Mouse (Mus musculus) hindbrain, embryonic 16.5 days (tissue): ENCODE results near the gene Rps11. TPM values are rescaled to one million over a fixed set of nuclear protein-coding genes. Genes with fewer than 3 reads are reported as not detected.

Experiments used
- ATAC-seq: fragments of 200-750 bp; cut with Nextera tagmentation; 2 replicates; pipeline ENCODE4 v1.8.0; 2017; ENCODE audit warnings: moderate TSS enrichment, moderate library complexity
- H3K27ac ChIP-seq: fragments of 300-500 bp; sonication (generic); 2 replicates; pipeline ENCODE4 v1.5.1; 2014; ENCODE audit warnings: low read depth, mild to moderate bottlenecking, control low read depth, low read length, moderate library complexity
- H3K27me3 ChIP-seq: fragments of 300-500 bp; sonication (generic); replicated peaks from 2 replicates; pipeline ENCODE4 v1.6.1; 2014; ENCODE audit warnings: low read length; ENCODE audit not compliant: control insufficient read depth, insufficient read depth
- H3K36me3 ChIP-seq: fragments of 300-500 bp; sonication (generic); 2 replicates; pipeline ENCODE4 v1.6.1; 2014; ENCODE audit warnings: mild to moderate bottlenecking, low read length, moderate library complexity, mixed read lengths; ENCODE audit not compliant: control insufficient read depth, insufficient read depth
- H3K4me1 ChIP-seq: fragments of 300-500 bp; sonication (generic); 2 replicates; pipeline ENCODE4 v1.6.1; 2014; ENCODE audit warnings: low read depth, low read length; ENCODE audit not compliant: control insufficient read depth, insufficient read depth
- H3K4me2 ChIP-seq: fragments of 300-500 bp; sonication (generic); 2 replicates; pipeline ENCODE4 v1.6.1; 2014; ENCODE audit warnings: mild to moderate bottlenecking, low read length, control low read depth, moderate library complexity
- H3K4me3 ChIP-seq: fragments of 300-500 bp; sonication (generic); 2 replicates; pipeline ENCODE4 v1.5.1; 2014; ENCODE audit warnings: mild to moderate bottlenecking, low read length, control low read depth, moderate library complexity
- H3K9ac ChIP-seq: fragments of 300-500 bp; sonication (generic); 2 replicates; pipeline ENCODE4 v1.6.1; 2014; ENCODE audit warnings: low read depth, mild to moderate bottlenecking, control low read depth, low read length, moderate library complexity
- H3K9me3 ChIP-seq: fragments of 300-500 bp; sonication (generic); 2 replicates; pipeline ENCODE4 v1.6.1; 2014; ENCODE audit warnings: mild to moderate bottlenecking, low read length, moderate library complexity; ENCODE audit not compliant: control insufficient read depth
- WGBS: fragments of 180-500 bp; shearing (Covaris S2); extraction: QIAGEN DNeasy Blood & Tissue Kit; methylation state at CpG from one replicate; pipeline ENCODE4 v1.1.7; 2014; 5-methylcytosine and 5-hydroxymethylcytosine counted together
- microRNA counts: library from miRNA; unstranded; fragments of <30 nt; microRNA quantifications from one replicate; lab custom pipeline; 2016
- microRNA-seq: library from miRNA; unstranded; fragments of <30 nt; microRNA quantifications from one replicate; pipeline ENCODE4, GENCODE M21; 2017
- polyA plus RNA-seq: library from polyadenylated mRNA; unstranded; fragments of >200 nt; fragmentation: Nextera tagmentation; extraction: Ambion mirVana; gene quantifications from 2 replicates; pipeline ENCODE4 v1.2.1, GENCODE M21; 2015

The Rps11 gene
- polyA plus RNA-seq, 1 experiment from 2014 or later, result 709 TPM

DNA sequence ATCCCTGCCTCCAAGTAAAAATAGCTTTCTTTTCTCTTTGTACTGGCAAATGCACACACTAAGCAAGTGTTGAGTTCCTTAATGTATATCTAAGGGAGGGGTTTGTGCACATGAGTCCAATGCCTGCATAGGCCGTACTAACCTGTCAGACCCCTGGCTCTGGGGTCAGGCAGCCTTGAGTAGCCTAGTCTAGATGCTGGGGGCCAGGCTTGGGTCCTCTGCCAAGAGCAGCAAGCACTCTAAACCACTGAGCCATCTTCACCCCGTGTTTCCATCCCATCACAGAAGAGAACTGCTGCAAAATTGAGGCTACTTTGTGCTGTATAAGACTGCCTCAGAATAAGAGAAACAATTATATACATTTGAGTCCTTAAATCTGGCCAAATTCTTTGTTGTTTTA, 46.4 kb downstream of the Rps11 start:
- H3K36me3 ChIP-seq, result peaks cover 8% of the 10 kb centered on the region; the same call in 1 of the 2 replicates
- 94% methylated on average over 2 of the region's 2 CpGs for WGBS
- ATAC-seq, result no peak
- no peak overlapping the region for H3K27ac ChIP-seq
- no peaks in the 10 kb centered on the region for H3K27me3 ChIP-seq
- H3K4me3 ChIP-seq, result no peak overlapping the region
- no peaks in the 10 kb centered on the region for H3K9me3 ChIP-seq
- no peak overlapping the region for H3K4me2 ChIP-seq
- H3K4me1 ChIP-seq, result peaks cover 2% of the 10 kb centered on the region; the same call in 1 of the 2 replicates
- H3K9ac ChIP-seq, result no peak overlapping the region

DNA sequence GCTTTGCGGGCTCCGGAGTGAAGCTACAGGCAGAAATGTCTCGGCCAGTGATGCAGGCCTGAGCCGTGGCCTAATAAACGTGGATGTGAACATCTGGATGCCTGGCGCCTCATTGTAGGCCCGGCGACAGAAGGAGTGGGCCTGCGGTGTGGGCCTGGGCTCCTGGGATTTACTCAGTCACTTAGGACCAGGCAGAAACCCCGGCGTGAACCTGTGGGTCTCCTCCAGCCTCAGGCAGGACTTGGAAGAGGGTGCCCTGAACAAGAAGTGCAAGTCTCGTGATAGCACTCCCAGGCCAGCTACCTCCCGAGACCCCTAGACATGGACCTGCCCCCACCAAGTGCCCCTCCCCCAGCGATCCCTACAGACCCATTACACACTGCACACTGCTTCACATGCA, 46.9 kb downstream of the Rps11 start:
- Histone ChIP-seq H3K36me3 (peaks cover 8% of the 10 kb centered on the region; the same call in 1 of the 2 replicates), H3K27ac (no peak overlapping the region), H3K9me3 (no peaks in the 10 kb centered on the region), H3K4me3 (no peak overlapping the region), H3K4me1 (peaks cover 2% of the 10 kb centered on the region; the same call in 1 of the 2 replicates), H3K9ac (no peak overlapping the region), H3K27me3 (no peaks in the 10 kb centered on the region), H3K4me2 (no peak overlapping the region)
- ATAC-seq, result no peak
- WGBS, result 89% methylated on average over 14 of the region's 14 CpGs

DNA sequence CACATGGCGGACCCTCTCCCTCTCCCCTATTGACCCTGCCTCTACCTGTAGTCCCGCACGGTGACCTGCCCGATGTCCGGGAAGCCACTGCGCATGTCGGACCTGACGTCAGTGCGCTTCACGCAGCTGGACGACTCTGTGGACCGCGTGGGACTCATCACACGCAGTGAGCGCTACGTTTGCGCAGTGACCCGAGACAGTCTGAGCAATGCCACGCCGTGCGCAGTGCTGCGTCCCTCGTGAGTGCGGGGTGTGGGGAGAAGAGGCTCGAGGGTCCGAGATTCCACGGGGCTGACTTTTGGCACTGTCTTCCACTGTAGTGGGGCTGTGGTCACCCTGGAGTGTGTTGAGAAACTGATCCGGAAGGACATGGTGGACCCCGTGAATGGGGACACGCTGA, 47.7 kb downstream of the Rps11 start:
- Histone ChIP-seq H3K9me3 (no peaks in the 10 kb centered on the region), H3K27me3 (no peaks in the 10 kb centered on the region)

DNA sequence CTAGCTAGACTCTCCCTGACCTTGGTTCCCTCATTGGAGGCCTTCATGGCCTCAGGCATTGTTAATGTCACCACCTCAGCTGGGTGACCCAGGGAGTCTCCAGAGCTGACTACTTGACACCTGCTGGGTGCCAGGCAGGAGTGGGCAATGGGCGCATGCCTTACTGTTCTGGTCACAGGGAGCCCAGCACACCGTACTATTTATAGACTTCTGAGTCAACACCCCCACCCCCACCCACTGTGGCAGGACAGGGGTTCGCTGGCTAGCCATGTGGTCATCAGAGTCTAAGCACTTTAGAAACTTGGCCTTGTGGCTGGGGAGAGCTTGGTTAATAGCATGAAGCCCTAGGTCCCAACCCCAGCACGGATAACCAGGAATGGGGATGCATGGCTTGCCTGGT, 48.8 kb downstream of the Rps11 start:
- no peak overlapping the region for H3K4me2 ChIP-seq
- 92% methylated on average over 4 of the region's 4 CpGs for WGBS
- H3K27me3 ChIP-seq, result no peaks in the 10 kb centered on the region
- H3K9ac ChIP-seq, result no peak overlapping the region
- H3K9me3 ChIP-seq, result no peaks in the 10 kb centered on the region
- H3K4me1 ChIP-seq, result peaks cover 2% of the 10 kb centered on the region; the same call in 1 of the 2 replicates
- H3K4me3 ChIP-seq, result no peak overlapping the region
- no peak for ATAC-seq
- H3K27ac ChIP-seq, result no peak overlapping the region
- H3K36me3 ChIP-seq, result peaks cover 8% of the 10 kb centered on the region; the same call in 1 of the 2 replicates

More for the DNA sequence above, 47.7 kb downstream of the Rps11 start:
- no peak overlapping the region for H3K4me3 ChIP-seq
- WGBS, result 87% methylated on average over 30 of the region's 30 CpGs
- no peak overlapping the region for H3K4me2 ChIP-seq
- no peak for ATAC-seq
- peaks cover 2% of the 10 kb centered on the region; the same call in 1 of the 2 replicates for H3K4me1 ChIP-seq
- no peak overlapping the region for H3K9ac ChIP-seq
- H3K27ac ChIP-seq, result no peak overlapping the region
- H3K36me3 ChIP-seq, result peaks cover 8% of the 10 kb centered on the region; the same call in 1 of the 2 replicates

DNA sequence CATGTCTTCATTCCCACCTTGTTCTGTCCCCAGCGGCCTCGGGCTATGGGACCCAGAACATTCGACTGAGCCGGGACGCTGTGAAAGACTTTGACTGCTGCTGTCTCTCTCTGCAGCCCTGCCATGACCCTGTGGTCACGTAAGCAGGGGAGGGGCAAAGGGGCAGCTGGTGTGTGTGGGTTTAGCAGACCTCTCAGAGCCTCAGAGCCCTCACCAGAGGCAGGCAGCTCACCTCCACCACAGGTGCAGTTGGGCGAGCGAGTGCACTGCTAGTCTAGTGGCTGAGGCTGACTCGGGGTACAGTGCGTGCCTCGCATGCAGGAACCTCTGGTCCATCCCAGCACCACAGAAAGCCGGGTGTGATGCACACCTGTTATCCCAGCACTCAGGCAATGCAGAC, 50.3 kb downstream of the Rps11 start:
- Histone ChIP-seq H3K4me3 (no peak overlapping the region), H3K36me3 (peaks cover 8% of the 10 kb centered on the region; the same call in 1 of the 2 replicates), H3K4me2 (no peak overlapping the region), H3K27me3 (no peaks in the 10 kb centered on the region), H3K9ac (no peak overlapping the region), H3K27ac (no peak overlapping the region), H3K9me3 (no peaks in the 10 kb centered on the region), H3K4me1 (no peaks in the 10 kb centered on the region)
- no peak for ATAC-seq
- 87% methylated on average over 12 of the region's 12 CpGs for WGBS

DNA sequence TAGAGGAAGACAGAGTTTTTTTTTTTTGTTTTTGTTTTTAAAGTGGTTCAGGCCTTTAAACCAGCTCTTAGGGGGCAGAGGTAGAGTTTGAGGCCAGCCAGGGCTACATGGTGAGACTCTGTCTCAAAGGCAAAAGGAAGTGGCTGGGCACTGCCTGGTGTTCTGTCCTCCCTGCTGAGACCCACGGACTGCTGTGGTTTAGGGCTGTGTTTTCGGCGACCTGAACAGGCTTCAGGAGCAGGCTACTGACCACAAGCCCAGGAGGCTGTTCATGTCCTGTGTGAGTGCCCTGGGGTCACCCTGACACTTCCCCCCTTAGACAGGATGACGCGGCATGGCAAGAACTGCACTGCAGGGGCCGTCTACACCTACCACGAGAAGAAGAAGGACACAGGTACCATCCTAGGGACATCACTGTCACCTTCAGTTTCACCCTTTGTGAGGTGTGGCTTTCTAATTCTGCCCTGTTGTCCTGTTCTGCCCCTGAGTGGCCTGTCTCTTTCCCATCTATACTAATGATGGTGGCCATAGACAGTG, 51.0 kb downstream of the Rps11 start:
- Histone ChIP-seq H3K4me1 (no peaks in the 10 kb centered on the region), H3K4me2 (no peak overlapping the region), H3K27ac (no peak overlapping the region), H3K9me3 (no peaks in the 10 kb centered on the region), H3K9ac (no peak overlapping the region), H3K4me3 (no peak overlapping the region), H3K36me3 (peaks cover 8% of the 10 kb centered on the region; the same call in 1 of the 2 replicates), H3K27me3 (no peaks in the 10 kb centered on the region)
- ATAC-seq, result no peak
- WGBS, result 82% methylated on average over 7 of the region's 7 CpGs

MicroRNAs encoded within 50 kb of the gene (microRNA counts, 519-probe panel; counts per million panel counts)
- microRNA mmu-miR-150 (lab: Ali Mortazavi, UCI), result 2,813 counts per million, percentile 75 among the panel's probes with 10 or more counts

Small RNA genes lying within 50 kb of the gene (microRNA-seq; reads per million reads assigned to microRNA genes)
- gene Mir150, result 102 reads per million, percentile 49 among the genes with 10 or more reads in this experiment
- gene Mir5121, result 14.6 reads per million, percentile 30 among the genes with 10 or more reads in this experiment
- gene Mir7055, result not detected

Other genes starting within 250 kb of the Rps11 start
- 136 and 158 TPM in 2 replicates for gene Med25, start 231.7 kb downstream of the Rps11 start, polyA plus RNA-seq
- gene Fuz, start 228.4 kb downstream of the Rps11 start, polyA plus RNA-seq, result 18.1 and 19.6 TPM in 2 replicates
- 128 and 133 TPM in 2 replicates for gene Ap2a1, start 194.9 kb downstream of the Rps11 start, polyA plus RNA-seq
- gene Tsks, start 181.2 kb downstream of the Rps11 start, polyA plus RNA-seq, result 0.15 TPM in 1 of 2 replicates, not detected in the other
- 58.6 and 59.7 TPM in 2 replicates for gene Cpt1c, start 149.6 kb downstream of the Rps11 start, polyA plus RNA-seq
- gene Prmt1, start 137.9 kb downstream of the Rps11 start, polyA plus RNA-seq, result 629 and 637 TPM in 2 replicates
- 63.5 and 65.4 TPM in 2 replicates for gene Irf3, start 126.8 kb downstream of the Rps11 start, polyA plus RNA-seq
- gene Bcl2l12, start 125.7 kb downstream of the Rps11 start, polyA plus RNA-seq, result 10.2 and 15.7 TPM in 2 replicates
- 38.6 and 47.1 TPM in 2 replicates for gene Scaf1, start 108.1 kb downstream of the Rps11 start, polyA plus RNA-seq
- 13.1 and 16.7 TPM in 2 replicates for gene Rras, start 106.5 kb downstream of the Rps11 start, polyA plus RNA-seq
- 12.8 and 13.4 TPM in 2 replicates for gene Prr12, start 71.6 kb downstream of the Rps11 start, polyA plus RNA-seq
- gene Nosip, start 62.0 kb downstream of the Rps11 start, polyA plus RNA-seq, result 68.8 and 69.0 TPM in 2 replicates
- 15.7 and 16.7 TPM in 2 replicates for gene Prrg2, start 61.8 kb downstream of the Rps11 start, polyA plus RNA-seq
- gene Rcn3, start 32.2 kb downstream of the Rps11 start, polyA plus RNA-seq, result 63.3 and 77.3 TPM in 2 replicates
- gene Fcgrt, start 20.6 kb downstream of the Rps11 start, polyA plus RNA-seq, result 34.1 and 40.2 TPM in 2 replicates
- gene Rpl13a, start 4.3 kb upstream of the Rps11 start, polyA plus RNA-seq, result 587 and 622 TPM in 2 replicates
- 0.16 and 0.37 TPM in 2 replicates for gene Gm45713, start 11.8 kb upstream of the Rps11 start, polyA plus RNA-seq
- 2.0 and 2.8 TPM in 2 replicates for gene Flt3l, start 12.0 kb upstream of the Rps11 start, polyA plus RNA-seq
- 94.5 and 97.6 TPM in 2 replicates for gene Pih1d1, start 29.9 kb upstream of the Rps11 start, polyA plus RNA-seq
- 18.8 and 22.9 TPM in 2 replicates for gene Aldh16a1, start 30.1 kb upstream of the Rps11 start, polyA plus RNA-seq
- 1.1 and 1.5 TPM in 2 replicates for gene Slc17a7, start 39.5 kb upstream of the Rps11 start, polyA plus RNA-seq
- gene Gfy, start 55.1 kb upstream of the Rps11 start, polyA plus RNA-seq, result not detected in 2 replicates
- 0.75 and 1.4 TPM in 2 replicates for gene Pth2, start 56.6 kb upstream of the Rps11 start, polyA plus RNA-seq
- 0.54 and 0.65 TPM in 2 replicates for gene Ccdc155, start 80.5 kb upstream of the Rps11 start, polyA plus RNA-seq
- 13.6 and 18.4 TPM in 2 replicates for gene Dkkl1, start 87.7 kb upstream of the Rps11 start, polyA plus RNA-seq
- gene Tead2, start 91.3 kb upstream of the Rps11 start, polyA plus RNA-seq, result 46.9 and 54.1 TPM in 2 replicates
- gene Cd37, start 114.7 kb upstream of the Rps11 start, polyA plus RNA-seq, result 1.3 and 1.4 TPM in 2 replicates
- 0.89 and 2.0 TPM in 2 replicates for gene Slc6a16, start 116.6 kb upstream of the Rps11 start, polyA plus RNA-seq
- not detected in 2 replicates for gene Slc6a21, start 153.1 kb upstream of the Rps11 start, polyA plus RNA-seq
- 13.3 and 14.2 TPM in 2 replicates for gene Trpm4, start 209.3 kb upstream of the Rps11 start, polyA plus RNA-seq
- 0.28 and 0.72 TPM in 2 replicates for gene Hrc, start 210.9 kb upstream of the Rps11 start, polyA plus RNA-seq
- 28.5 and 28.6 TPM in 2 replicates for gene Ppfia3, start 242.6 kb upstream of the Rps11 start, polyA plus RNA-seq
- 41.4 and 70.3 TPM in 2 replicates for gene Lin7b, start 246.1 kb upstream of the Rps11 start, polyA plus RNA-seq